Mouse (Mus musculus): ENCODE measurements around the gene Fasn. TPM values are rescaled to one million over a fixed set of nuclear protein-coding genes. Genes with fewer than 3 reads are reported as not detected.
"Not testable (repeated sequence)": the region's sequence is repeated elsewhere in the genome, so short reads cannot be mapped to it uniquely, and the experiment has no call there.

Fasn gene
- polyA plus RNA-seq, 1 experiment from 2014 or later = 63.8 TPM

GRCm38 (mm10) chr11:120767023-120767422 lies 57.3 kb downstream of the Fasn start:
- H3K4me3 ChIP-seq; ATAC-seq (ENCODE audit: low read depth); H3K4me1 ChIP-seq (replicated peaks); H3K27ac ChIP-seq (replicated peaks); H3K36me3 ChIP-seq; H3K4me2 ChIP-seq; H3K9me3 ChIP-seq; H3K9ac ChIP-seq; H3K27me3 ChIP-seq: not testable (repeated sequence)
- WGBS = 75% methylated on average over 4 of the region's 7 CpGs

GRCm38 (mm10) chr11:120763121-120763999 lies 61.0 kb downstream of the Fasn start:
- peak; percentile 66; the same call in 1 of the 2 replicates for ATAC-seq (ENCODE audit: low read depth)
- H3K9me3 ChIP-seq; H3K4me3 ChIP-seq; H3K36me3 ChIP-seq; H3K9ac ChIP-seq; H3K27ac ChIP-seq (replicated peaks); H3K4me1 ChIP-seq (replicated peaks): not testable (repeated sequence)
- Histone ChIP-seq H3K4me2 (peak overlapping the region; percentile 22; the same call in 1 of the 2 replicates), H3K27me3 (peaks cover 12% of the 10 kb centered on the region)
- 12% methylated on average over 9 of the region's 23 CpGs for WGBS

GRCm38 (mm10) chr11:120762672-120763041 lies 61.7 kb downstream of the Fasn start, which contains the start of gene Hmga1b:
Gene Hmga1b, plus strand, starts transcription at chr11:120762794.
- H3K4me3 ChIP-seq; H3K4me1 ChIP-seq (replicated peaks); H3K36me3 ChIP-seq; H3K27ac ChIP-seq (replicated peaks): not testable (repeated sequence)
- WGBS = 19% methylated on average over 14 of the region's 14 CpGs
- H3K9ac ChIP-seq = 0 out of 2 replicates have a peak within 1 kb of the TSS, but pooled peaks have one; percentile 5
- peak; percentile 47; the same call in 1 of the 2 replicates for ATAC-seq (ENCODE audit: low read depth)
- H3K4me2 ChIP-seq = peak within 1 kb of the TSS; percentile 22; the same call in 1 of the 2 replicates
- peaks cover 12% of the 10 kb centered on the region for H3K27me3 ChIP-seq
- H3K9me3 ChIP-seq = 0 out of 2 replicates have a peak, but pooled peaks cover 15% of the 10 kb centered on the region

- no peak overlapping the region for H3K4me3 ChIP-seq
- no peak overlapping the region for H3K27ac ChIP-seq (replicated peaks)
- peaks cover 12% of the 10 kb centered on the region for H3K27me3 ChIP-seq
- H3K9ac ChIP-seq = 0 out of 2 replicates have a peak overlapping the region, but pooled peaks have one; percentile 5
- ATAC-seq (ENCODE audit: low read depth) = no peak
- WGBS = 72% methylated on average over 14 of the region's 14 CpGs
- no peaks in the 10 kb centered on the region for H3K36me3 ChIP-seq
- no peak overlapping the region for H3K4me2 ChIP-seq
- H3K4me1 ChIP-seq (replicated peaks) = no peaks in the 10 kb centered on the region
- 0 out of 2 replicates have a peak, but pooled peaks cover 16% of the 10 kb centered on the region for H3K9me3 ChIP-seq
Observed at GRCm38 (mm10) chr11:120761811-120762671, 62.3 kb downstream of the Fasn start.

GRCm38 (mm10) chr11:120760236-120760635 lies 64.1 kb downstream of the Fasn start:
- no peak overlapping the region for H3K4me3 ChIP-seq
- peaks cover 12% of the 10 kb centered on the region for H3K27me3 ChIP-seq
- H3K27ac ChIP-seq (replicated peaks) = no peak overlapping the region
- H3K9ac ChIP-seq = no peak overlapping the region
- H3K4me1 ChIP-seq (replicated peaks) = no peaks in the 10 kb centered on the region
- H3K9me3 ChIP-seq = 0 out of 2 replicates have a peak, but pooled peaks cover 16% of the 10 kb centered on the region
- 90% methylated on average over 9 of the region's 9 CpGs for WGBS
- ATAC-seq (ENCODE audit: low read depth) = no peak
- no peaks in the 10 kb centered on the region for H3K36me3 ChIP-seq
- no peak overlapping the region for H3K4me2 ChIP-seq

Other genes with a start within 250 kb of the Fasn start
- gene Arhgdia, start 242.9 kb downstream of the Fasn start, polyA plus RNA-seq (2015; fragmentation: Nextera tagmentation; extraction: Ambion mirVana) = 529 and 543 TPM in 2 replicates
- gene Alyref, start 226.2 kb downstream of the Fasn start, polyA plus RNA-seq (2015; fragmentation: Nextera tagmentation; extraction: Ambion mirVana) = 292 and 326 TPM in 2 replicates
- gene Anapc11, start 226.1 kb downstream of the Fasn start, polyA plus RNA-seq (2015; fragmentation: Nextera tagmentation; extraction: Ambion mirVana) = 175 and 192 TPM in 2 replicates
- 0.81 TPM in 1 of 2 replicates, not detected in the other for gene Npb, start 216.1 kb downstream of the Fasn start, polyA plus RNA-seq (2015; fragmentation: Nextera tagmentation; extraction: Ambion mirVana)
- 167 and 175 TPM in 2 replicates for gene Pcyt2, start 206.6 kb downstream of the Fasn start, polyA plus RNA-seq (2015; fragmentation: Nextera tagmentation; extraction: Ambion mirVana)
- 52.0 and 55.2 TPM in 2 replicates for gene Sirt7, start 199.3 kb downstream of the Fasn start, polyA plus RNA-seq (2015; fragmentation: Nextera tagmentation; extraction: Ambion mirVana)
- gene Mafg, start 190.9 kb downstream of the Fasn start, polyA plus RNA-seq (2015; fragmentation: Nextera tagmentation; extraction: Ambion mirVana) = 35.5 and 36.0 TPM in 2 replicates
- 24.7 and 24.8 TPM in 2 replicates for gene Pycr1, start 180.8 kb downstream of the Fasn start, polyA plus RNA-seq (2015; fragmentation: Nextera tagmentation; extraction: Ambion mirVana)
- 0.66 and 1.7 TPM in 2 replicates for gene Myadml2, start 176.4 kb downstream of the Fasn start, polyA plus RNA-seq (2015; fragmentation: Nextera tagmentation; extraction: Ambion mirVana)
- 2.5 and 2.7 TPM in 2 replicates for gene Notum, start 163.4 kb downstream of the Fasn start, polyA plus RNA-seq (2015; fragmentation: Nextera tagmentation; extraction: Ambion mirVana)
- gene Aspscr1, start 151.6 kb downstream of the Fasn start, polyA plus RNA-seq (2015; fragmentation: Nextera tagmentation; extraction: Ambion mirVana) = 131 and 141 TPM in 2 replicates
- gene Cenpx, start 110.8 kb downstream of the Fasn start, polyA plus RNA-seq (2015; fragmentation: Nextera tagmentation; extraction: Ambion mirVana) = 91.2 and 101 TPM in 2 replicates
- gene Lrrc45, start 110.6 kb downstream of the Fasn start, polyA plus RNA-seq (2015; fragmentation: Nextera tagmentation; extraction: Ambion mirVana) = 64.4 and 66.0 TPM in 2 replicates
- gene Rac3, start 103.1 kb downstream of the Fasn start, polyA plus RNA-seq (2015; fragmentation: Nextera tagmentation; extraction: Ambion mirVana) = 235 and 267 TPM in 2 replicates
- 10.6 and 13.0 TPM in 2 replicates for gene Dcxr, start 97.3 kb downstream of the Fasn start, polyA plus RNA-seq (2015; fragmentation: Nextera tagmentation; extraction: Ambion mirVana)
- gene Cbr2, start 92.4 kb downstream of the Fasn start, polyA plus RNA-seq (2015; fragmentation: Nextera tagmentation; extraction: Ambion mirVana) = 0.99 and 1.2 TPM in 2 replicates
- gene Hmga1b, start 61.8 kb downstream of the Fasn start, polyA plus RNA-seq (2015; fragmentation: Nextera tagmentation; extraction: Ambion mirVana) = 2.4 and 2.5 TPM in 2 replicates
- 89.7 and 105 TPM in 2 replicates for gene Rfng, start 40.3 kb downstream of the Fasn start, polyA plus RNA-seq (2015; fragmentation: Nextera tagmentation; extraction: Ambion mirVana)
- gene Gps1, start 40.3 kb downstream of the Fasn start, polyA plus RNA-seq (2015; fragmentation: Nextera tagmentation; extraction: Ambion mirVana) = 243 and 255 TPM in 2 replicates
- 39.8 and 49.0 TPM in 2 replicates for gene Dus1l, start 28.1 kb downstream of the Fasn start, polyA plus RNA-seq (2015; fragmentation: Nextera tagmentation; extraction: Ambion mirVana)
- 3.9 and 4.2 TPM in 2 replicates for gene Ccdc57, start 108.3 kb upstream of the Fasn start, polyA plus RNA-seq (2015; fragmentation: Nextera tagmentation; extraction: Ambion mirVana)
- gene Slc16a3, start 123.9 kb upstream of the Fasn start, polyA plus RNA-seq (2015; fragmentation: Nextera tagmentation; extraction: Ambion mirVana) = 12.7 and 16.8 TPM in 2 replicates
- gene Csnk1d, start 166.8 kb upstream of the Fasn start, polyA plus RNA-seq (2015; fragmentation: Nextera tagmentation; extraction: Ambion mirVana) = 135 and 138 TPM in 2 replicates
- 0.20 TPM in 1 of 2 replicates, not detected in the other for gene Cd7, start 214.9 kb upstream of the Fasn start, polyA plus RNA-seq (2015; fragmentation: Nextera tagmentation; extraction: Ambion mirVana)
- not detected in 2 replicates for gene Sectm1b, start 239.0 kb upstream of the Fasn start, polyA plus RNA-seq (2015; fragmentation: Nextera tagmentation; extraction: Ambion mirVana)

All from neural tube, embryonic 13.5 days (tissue).